9 mouse cellular contexts compared by ENCODE assay signal in genomic region chr15:96757446-96758198, GRCm38 (mm10). TPM values are rescaled to one million over a fixed set of nuclear protein-coding genes. Genes with fewer than 3 reads are reported as not detected.
A peak's percentile ranks its signal among the peaks of the same experiment; 100 is the strongest.
DNase-seq lines count a peak whose midpoint lies in the region; ATAC-seq lines count a peak whose summit lies in the region.
"Had no signal": no experiment of that assay in that cellular context is flagged by ENCODE, and none has a peak within 500 bp of the region (broad histone marks: within the 10 kb centered on the region; RNA-seq: fewer than 3 reads in every experiment).

No protein-coding gene starts in this region.

- peak; percentile 61 for ATAC-seq in intestine, embryonic 16.5 days
- no peak for ATAC-seq in intestine, embryonic 15.5 days
- peak; percentile 90 for ATAC-seq in megakaryocyte progenitor cell, adult 5-6 weeks (replicated peaks; ENCODE audit: poor library complexity)

- no peak overlapping the region for H3K4me3 ChIP-seq in intestine, embryonic 16.5 days (ENCODE audit: low read length)
- H3K4me3 ChIP-seq in intestine, embryonic 15.5 days (replicated peaks): no peak overlapping the region
- H3K4me3 ChIP-seq: neural tube, embryonic 13.5 days had no signal

- H3K4me1 ChIP-seq in intestine, embryonic 16.5 days (ENCODE audit: control insufficient read depth, insufficient read depth, low read length): peaks cover 7% of the 10 kb centered on the region
- 0 out of 2 replicates have a peak, but pooled peaks cover 2% of the 10 kb centered on the region for H3K4me1 ChIP-seq in intestine, embryonic 15.5 days (replicated peaks)
- H3K4me1 ChIP-seq: neural tube, embryonic 13.5 days had no signal

- no peaks in the 10 kb centered on the region for H3K36me3 ChIP-seq in intestine, embryonic 16.5 days (ENCODE audit: control insufficient read depth, insufficient read depth, low read length)
- no peaks in the 10 kb centered on the region for H3K36me3 ChIP-seq in intestine, embryonic 15.5 days
- H3K36me3 ChIP-seq: neural tube, embryonic 13.5 days had no signal

- no peak overlapping the region for H3K4me2 ChIP-seq in intestine, embryonic 16.5 days (ENCODE audit: low read depth, low read length)
- no peak overlapping the region for H3K4me2 ChIP-seq in intestine, embryonic 15.5 days (replicated peaks)
- H3K4me2 ChIP-seq: neural tube, embryonic 13.5 days had no signal

- no peaks in the 10 kb centered on the region for H3K27me3 ChIP-seq in intestine, embryonic 16.5 days (replicated peaks; ENCODE audit: control insufficient read depth, insufficient read depth, low read length)
- no peaks in the 10 kb centered on the region for H3K27me3 ChIP-seq in intestine, embryonic 15.5 days (replicated peaks)
- H3K27me3 ChIP-seq: neural tube, embryonic 13.5 days had no signal

- no peak overlapping the region for H3K9ac ChIP-seq in intestine, embryonic 16.5 days (ENCODE audit: low read depth, low read length)
- no peak overlapping the region for H3K9ac ChIP-seq in intestine, embryonic 15.5 days
- H3K9ac ChIP-seq: neural tube, embryonic 13.5 days had no signal

- WGBS in intestine, embryonic 16.5 days: 79% methylated on average over 9 of the region's 9 CpGs
- 73% methylated on average over 9 of the region's 9 CpGs for WGBS in intestine, embryonic 15.5 days

- peak; percentile 51 to 54 for DNase-seq in spleen, postnatal 36 days (ENCODE audit: low spot score in 2 of 2)
- no peak for DNase-seq in spleen, postnatal 14 days (ENCODE audit: low spot score in 2 of 2)
- DNase-seq in right cerebral cortex, postnatal 10 days (ENCODE audit: low spot score in 2 of 2): no peak
- DNase-seq in heart, adult 8-10 months (ENCODE audit: low spot score): no peak
- DNase-seq in cerebellum, adult 9-10 months: no peak

- H3K27ac ChIP-seq in intestine, embryonic 16.5 days (ENCODE audit: low read length): no peak overlapping the region
- H3K27ac ChIP-seq in intestine, embryonic 15.5 days: no peak overlapping the region
- H3K27ac ChIP-seq: neural tube, embryonic 13.5 days had no signal

- no peaks in the 10 kb centered on the region for H3K9me3 ChIP-seq in intestine, embryonic 16.5 days (ENCODE audit: control insufficient read depth, low read length)
- no peaks in the 10 kb centered on the region for H3K9me3 ChIP-seq in intestine, embryonic 15.5 days
- H3K9me3 ChIP-seq: neural tube, embryonic 13.5 days had no signal

RNA-seq across cellular contexts. Expression of gene Slc38a2, which starts 58.1 kb away (rescaled TPM):
- polyA plus RNA-seq in intestine, embryonic 16.5 days (2015; fragmentation: Nextera tagmentation; extraction: Ambion mirVana): 74.2 and 78.7 TPM in 2 replicates
- 83.8 and 95.3 TPM in 2 replicates for polyA plus RNA-seq in intestine, embryonic 15.5 days (2015; fragmentation: Nextera tagmentation; extraction: Ambion mirVana)
- total RNA-seq in megakaryocyte progenitor cell, adult 5-6 weeks (2015): 149 and 157 TPM in 2 replicates
- 70.7 and 73.4 TPM in 2 replicates for total RNA-seq in megakaryocyte progenitor cell, adult 5-6 weeks (2017)
- total RNA-seq in heart, adult 8-10 months (2022): 100 to 1,000 TPM in 2 of 4 experiments, 10 to 100 TPM in 2; 90.5 to 215 (median 150) TPM

Comparison
In these comparisons a context has a peak if more than half of its experiments do, and no peak if none do; other contexts are left out.
1. DNase-seq: peak in spleen, postnatal 36 days (2 of 2); none in spleen, postnatal 14 days (0 of 2), right cerebral cortex, postnatal 10 days (0 of 2), heart, adult 8-10 months (single experiment) and cerebellum, adult 9-10 months (single experiment).